ENCODE assay signal across 11 mouse cellular contexts in genomic region chr6:115776363-115776762, GRCm38 (mm10). TPM values are rescaled to one million over a fixed set of nuclear protein-coding genes. Genes with fewer than 3 reads are reported as not detected.
DNase-seq lines count a peak whose midpoint lies in the region; ATAC-seq lines count a peak whose summit lies in the region.
"Had no signal": no experiment of that assay in that cellular context is flagged by ENCODE, and none has a peak within 500 bp of the region (broad histone marks: within the 10 kb centered on the region; RNA-seq: fewer than 3 reads in every experiment).

No protein-coding gene starts in this region.

- peaks cover 24% of the 10 kb centered on the region for H3K36me3 ChIP-seq in liver, embryonic 12.5 days
- peaks cover 25% of the 10 kb centered on the region for H3K36me3 ChIP-seq in forebrain, embryonic 12.5 days (replicated peaks)
- peaks cover 19% of the 10 kb centered on the region for H3K36me3 ChIP-seq in limb, embryonic 11.5 days (ENCODE audit: control insufficient read depth, insufficient read depth, low read length)
- peaks cover 22% of the 10 kb centered on the region for H3K36me3 ChIP-seq in stomach, embryonic 14.5 days (ENCODE audit: control insufficient read depth, insufficient read depth, low read length)

- H3K9ac ChIP-seq in liver, embryonic 12.5 days: no peak overlapping the region
- H3K9ac ChIP-seq in forebrain, embryonic 12.5 days: no peak overlapping the region
- no peak overlapping the region for H3K9ac ChIP-seq in limb, embryonic 11.5 days (ENCODE audit: low read length)
- no peak overlapping the region for H3K9ac ChIP-seq in stomach, embryonic 14.5 days (replicated peaks; ENCODE audit: low read depth, low read length)

- H3K27ac ChIP-seq in liver, embryonic 12.5 days: no peak overlapping the region
- no peak overlapping the region for H3K27ac ChIP-seq in forebrain, embryonic 12.5 days
- H3K27ac ChIP-seq in limb, embryonic 11.5 days (replicated peaks; ENCODE audit: low read depth, low read length): no peak overlapping the region
- no peak overlapping the region for H3K27ac ChIP-seq in stomach, embryonic 14.5 days (ENCODE audit: low read length)

- no peak overlapping the region for H3K4me3 ChIP-seq in liver, embryonic 12.5 days
- H3K4me3 ChIP-seq in forebrain, embryonic 12.5 days (replicated peaks): peak overlapping the region; percentile 68
- H3K4me3 ChIP-seq in limb, embryonic 11.5 days (ENCODE audit: low read depth, low read length): peak overlapping the region; percentile 57
- peak overlapping the region; percentile 69 for H3K4me3 ChIP-seq in stomach, embryonic 14.5 days (ENCODE audit: low read depth, low read length)
- H3K4me3 ChIP-seq: erythroblast, embryonic 14.5 days had no signal

- peaks cover 34% of the 10 kb centered on the region for H3K4me1 ChIP-seq in liver, embryonic 12.5 days
- peaks cover 23% of the 10 kb centered on the region for H3K4me1 ChIP-seq in forebrain, embryonic 12.5 days
- peaks cover 12% of the 10 kb centered on the region; the same call in 1 of the 2 replicates for H3K4me1 ChIP-seq in limb, embryonic 11.5 days (ENCODE audit: control insufficient read depth, insufficient read depth, low read length)
- peaks cover 16% of the 10 kb centered on the region for H3K4me1 ChIP-seq in stomach, embryonic 14.5 days (ENCODE audit: control insufficient read depth, insufficient read depth, low read length)

- no peak for ATAC-seq in liver, embryonic 12.5 days
- ATAC-seq in forebrain, embryonic 12.5 days (ENCODE audit: low FRiP score): no peak
- no peak for ATAC-seq in limb, embryonic 11.5 days (ENCODE audit: insufficient number of reproducible peaks, low FRiP score, low TSS enrichment, low read depth)
- ATAC-seq in stomach, embryonic 14.5 days (ENCODE audit: insufficient number of reproducible peaks, insufficient read depth, low FRiP score, low read depth): no peak
- no peak for ATAC-seq in erythroid progenitor cell, adult 5-6 weeks (replicated peaks; ENCODE audit: low FRiP score, poor library complexity, severe bottlenecking)
- ATAC-seq in CD4-positive, CD25-positive, alpha-beta regulatory T cell, adult 4 months: no peak

- H3K4me2 ChIP-seq in liver, embryonic 12.5 days: peak overlapping the region; percentile 87
- peak overlapping the region; percentile 78 for H3K4me2 ChIP-seq in forebrain, embryonic 12.5 days
- peak overlapping the region; percentile 83 for H3K4me2 ChIP-seq in limb, embryonic 11.5 days (ENCODE audit: low read depth, severe bottlenecking)
- H3K4me2 ChIP-seq in stomach, embryonic 14.5 days (replicated peaks; ENCODE audit: low read depth, low read length): peak overlapping the region; percentile 88

- WGBS in liver, embryonic 12.5 days (ENCODE audit: insufficient replicate concordance): 48% methylated on average over 9 of the region's 9 CpGs
- WGBS in forebrain, embryonic 12.5 days: 80% methylated on average over 9 of the region's 9 CpGs
- WGBS in limb, embryonic 11.5 days: 68% methylated on average over 9 of the region's 9 CpGs
- 18% methylated on average over 9 of the region's 9 CpGs for WGBS in stomach, embryonic 14.5 days

- H3K27me3 ChIP-seq in liver, embryonic 12.5 days (replicated peaks): no peaks in the 10 kb centered on the region
- H3K27me3 ChIP-seq in forebrain, embryonic 12.5 days: no peaks in the 10 kb centered on the region
- H3K27me3 ChIP-seq in limb, embryonic 11.5 days (ENCODE audit: control insufficient read depth, insufficient read depth, low read length): no peaks in the 10 kb centered on the region
- H3K27me3 ChIP-seq in stomach, embryonic 14.5 days (ENCODE audit: control insufficient read depth, insufficient read depth, low read length): no peaks in the 10 kb centered on the region

- no peak for DNase-seq in liver
- DNase-seq in limb, embryonic 11.5 days (ENCODE audit: low spot score): no peak
- no peak for DNase-seq in ovary, adult 18-20 months (ENCODE audit: low spot score)

- no peaks in the 10 kb centered on the region; the same call in 1 of the 2 replicates for H3K9me3 ChIP-seq in liver, embryonic 12.5 days (replicated peaks)
- H3K9me3 ChIP-seq in forebrain, embryonic 12.5 days: no peaks in the 10 kb centered on the region
- no peaks in the 10 kb centered on the region for H3K9me3 ChIP-seq in limb, embryonic 11.5 days (ENCODE audit: control insufficient read depth, low read length)
- no peaks in the 10 kb centered on the region for H3K9me3 ChIP-seq in stomach, embryonic 14.5 days (ENCODE audit: control insufficient read depth, low read depth, low read length)

RNA-seq across cellular contexts. Expression of gene Cand2, which starts 2.0 kb away (rescaled TPM):
- 9.5 and 10.5 TPM in 2 replicates for polyA plus RNA-seq in liver, embryonic 12.5 days (2016; fragmentation: Nextera tagmentation; extraction: Ambion mirVana)
- 40.8 and 43.1 TPM in 2 replicates for polyA plus RNA-seq in forebrain, embryonic 12.5 days (2016; fragmentation: Nextera tagmentation; extraction: Ambion mirVana)
- 58.4 and 64.3 TPM in 2 replicates for polyA plus RNA-seq in limb, embryonic 11.5 days (2014; fragmentation: Nextera tagmentation; extraction: Ambion mirVana)
- polyA plus RNA-seq in stomach, embryonic 14.5 days (2014; fragmentation: Nextera tagmentation; extraction: Ambion mirVana): 27.7 and 31.0 TPM in 2 replicates
- not detected in 2 replicates for total RNA-seq in erythroid progenitor cell, adult 5-6 weeks (2015; ENCODE audit: low replicate concordance)
- under 0.01 TPM in 1 of 2 replicates, not detected in the other for total RNA-seq in erythroid progenitor cell, adult 5-6 weeks (2017; ENCODE audit: low replicate concordance)
- polyA plus RNA-seq in CD4-positive, CD25-positive, alpha-beta regulatory T cell, adult 4 months (2017; shearing (Covaris generic)): 1 to 10 TPM; 3.7 to 4.5 TPM

RNA-seq across cellular contexts. Expression of gene Tmem40, which starts 14.2 kb away (rescaled TPM):
- 29.1 and 32.7 TPM in 2 replicates for polyA plus RNA-seq in liver, embryonic 12.5 days (2016; fragmentation: Nextera tagmentation; extraction: Ambion mirVana)
- 0.87 and 1.1 TPM in 2 replicates for polyA plus RNA-seq in forebrain, embryonic 12.5 days (2016; fragmentation: Nextera tagmentation; extraction: Ambion mirVana)
- 2.2 and 2.6 TPM in 2 replicates for polyA plus RNA-seq in limb, embryonic 11.5 days (2014; fragmentation: Nextera tagmentation; extraction: Ambion mirVana)
- polyA plus RNA-seq in stomach, embryonic 14.5 days (2014; fragmentation: Nextera tagmentation; extraction: Ambion mirVana): 3.3 and 4.8 TPM in 2 replicates
- 3.8 and 6.1 TPM in 2 replicates for total RNA-seq in erythroid progenitor cell, adult 5-6 weeks (2015; ENCODE audit: low replicate concordance)
- 4.4 and 4.9 TPM in 2 replicates for total RNA-seq in erythroid progenitor cell, adult 5-6 weeks (2017; ENCODE audit: low replicate concordance)
- polyA plus RNA-seq in CD4-positive, CD25-positive, alpha-beta regulatory T cell, adult 4 months (2017; shearing (Covaris generic)): not detected
- total RNA-seq: liver, adult 2 months had no signal
- polyA plus RNA-seq: liver, adult 2 months; small intestine, adult 2 months had no signal

RNA-seq across cellular contexts. Expression of gene Rpl32, which starts 32.2 kb away (rescaled TPM):
- 1,876 and 1,897 TPM in 2 replicates for polyA plus RNA-seq in liver, embryonic 12.5 days (2016; fragmentation: Nextera tagmentation; extraction: Ambion mirVana)
- polyA plus RNA-seq in forebrain, embryonic 12.5 days (2016; fragmentation: Nextera tagmentation; extraction: Ambion mirVana): 1,718 and 1,828 TPM in 2 replicates
- polyA plus RNA-seq in limb, embryonic 11.5 days (2014; fragmentation: Nextera tagmentation; extraction: Ambion mirVana): 2,129 and 2,157 TPM in 2 replicates
- 2,694 and 2,736 TPM in 2 replicates for polyA plus RNA-seq in stomach, embryonic 14.5 days (2014; fragmentation: Nextera tagmentation; extraction: Ambion mirVana)
- total RNA-seq in erythroid progenitor cell, adult 5-6 weeks (2015; ENCODE audit: low replicate concordance): 1,002 and 1,130 TPM in 2 replicates
- 642 and 693 TPM in 2 replicates for total RNA-seq in erythroid progenitor cell, adult 5-6 weeks (2017; ENCODE audit: low replicate concordance)
- 1,000 to 10,000 TPM; 6,591 to 8,533 TPM for polyA plus RNA-seq in CD4-positive, CD25-positive, alpha-beta regulatory T cell, adult 4 months (2017; shearing (Covaris generic))
